Mouse (Mus musculus) limb, embryonic 10.5 days (tissue): ENCODE measurements around the gene Nacad. TPM values are rescaled to one million over a fixed set of nuclear protein-coding genes. Genes with fewer than 3 reads are reported as not detected.

Experiments used
- DNase-seq: peaks from one replicate; pipeline ENCODE4 v3.0.0-alpha.2; 2017; ENCODE audit warnings: low spot score
- H3K27ac ChIP-seq: fragments of 300-500 bp; sonication (generic); 2 replicates; pipeline ENCODE4 v1.5.1; 2016; ENCODE audit warnings: mild to moderate bottlenecking
- H3K27me3 ChIP-seq: fragments of 300-500 bp; sonication (generic); 2 replicates; pipeline ENCODE4 v1.6.1; 2016; ENCODE audit warnings: low read depth, mild to moderate bottlenecking; ENCODE audit not compliant: poor library complexity, severe bottlenecking
- H3K36me3 ChIP-seq: fragments of 300-500 bp; sonication (generic); 2 replicates; pipeline ENCODE4 v1.6.1; 2016; ENCODE audit warnings: mild to moderate bottlenecking, moderate library complexity
- H3K4me1 ChIP-seq: fragments of 300-500 bp; sonication (generic); 2 replicates; pipeline ENCODE4 v1.6.1; 2016
- H3K4me3 ChIP-seq: fragments of 300-500 bp; sonication (generic); 2 replicates; pipeline ENCODE4 v1.5.1; 2016; ENCODE audit warnings: mild to moderate bottlenecking, moderate library complexity
- H3K9me3 ChIP-seq: fragments of 300-500 bp; sonication (generic); replicated peaks from 2 replicates; pipeline ENCODE4 v1.6.1; 2016; ENCODE audit warnings: mild to moderate bottlenecking
- WGBS: fragments of 180-500 bp; shearing (Covaris S2); methylation state at CpG from one replicate; pipeline ENCODE4 v1.1.7; 2016; 5-methylcytosine and 5-hydroxymethylcytosine counted together
- polyA plus RNA-seq: library from polyadenylated mRNA; unstranded; fragments of >200 nt; fragmentation: Nextera tagmentation; extraction: Ambion mirVana; gene quantifications from 2 replicates; pipeline ENCODE4 v1.2.1, GENCODE M21; 2016

The Nacad gene
- polyA plus RNA-seq, 1 experiment from 2014 or later, result 0.59 TPM

DNA sequence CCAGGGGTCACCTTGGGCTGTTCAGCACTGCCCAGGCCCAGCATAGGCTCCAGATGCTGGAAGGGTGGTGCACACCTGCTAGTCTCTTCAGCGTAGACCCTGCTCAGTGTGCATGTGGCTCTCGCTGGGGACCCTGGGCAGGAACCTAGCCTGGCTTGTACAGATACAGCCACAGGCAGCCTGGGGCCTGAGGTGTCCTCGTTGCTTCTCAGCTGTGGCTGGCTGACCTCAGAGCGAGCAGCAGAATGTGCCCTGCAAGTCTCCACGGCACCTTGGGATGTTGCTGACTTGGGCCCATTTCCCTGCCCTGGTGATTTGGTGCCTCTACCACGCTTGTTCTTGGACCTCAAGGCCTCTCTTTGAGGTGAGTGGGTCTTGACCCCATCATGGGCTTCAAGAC is 6.0 kb downstream of the Nacad start:
- DNase-seq, result no peak
- peaks cover 42% of the 10 kb centered on the region for H3K36me3 ChIP-seq
- peaks cover 27% of the 10 kb centered on the region for H3K4me1 ChIP-seq
- H3K4me3 ChIP-seq, result no peak overlapping the region
- WGBS, result 83% methylated on average over 6 of the region's 6 CpGs
- H3K27me3 ChIP-seq, result peaks cover 27% of the 10 kb centered on the region
- no peaks in the 10 kb centered on the region for H3K9me3 ChIP-seq
- no peak overlapping the region; the same call in 1 of the 2 replicates for H3K27ac ChIP-seq

- DNase-seq, result no peak
- peaks cover 26% of the 10 kb centered on the region for H3K4me1 ChIP-seq
- peaks cover 20% of the 10 kb centered on the region for H3K27me3 ChIP-seq
- H3K36me3 ChIP-seq, result peaks cover 49% of the 10 kb centered on the region
- 19% methylated on average over 27 of the region's 27 CpGs for WGBS
- no peaks in the 10 kb centered on the region for H3K9me3 ChIP-seq
- H3K4me3 ChIP-seq, result no peak overlapping the region
- peak overlapping the region; percentile 31 for H3K27ac ChIP-seq
These were observed 6.7 kb downstream of the Nacad start for GRCm38 (mm10) chr11:6599011-6599681.

GRCm38 (mm10) chr11:6598191-6598889 is 7.5 kb downstream of the Nacad start:
- Histone ChIP-seq H3K4me3 (no peak overlapping the region), H3K27me3 (peaks cover 12% of the 10 kb centered on the region), H3K27ac (peak overlapping the region; percentile 31; the same call in 1 of the 2 replicates), H3K4me1 (peaks cover 21% of the 10 kb centered on the region), H3K36me3 (peaks cover 57% of the 10 kb centered on the region), H3K9me3 (no peaks in the 10 kb centered on the region)
- no peak for DNase-seq
- WGBS, result 55% methylated on average over 19 of the region's 19 CpGs

DNA sequence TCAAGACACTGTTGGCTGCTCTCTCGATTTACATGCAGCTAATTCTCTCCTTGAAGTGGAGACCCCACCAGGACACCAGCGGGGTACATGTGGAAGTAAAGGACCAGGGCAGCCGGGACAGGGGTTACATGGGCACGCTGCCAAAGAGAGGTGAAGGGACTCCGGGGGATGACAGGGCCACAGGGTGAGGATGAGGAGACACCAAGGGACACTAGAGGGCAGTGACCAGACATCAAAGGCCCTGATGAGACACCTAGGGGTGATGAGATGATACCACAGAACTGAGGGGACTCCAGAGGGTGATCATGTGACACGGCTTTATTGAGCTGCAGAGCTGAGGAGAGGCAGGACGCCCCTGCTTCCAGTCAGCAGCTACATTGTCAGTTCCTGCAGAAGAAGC is 8.3 kb downstream of the Nacad start:
- Histone ChIP-seq H3K27ac (no peak overlapping the region), H3K36me3 (peaks cover 65% of the 10 kb centered on the region), H3K27me3 (0 out of 2 replicates have a peak, but pooled peaks cover 5% of the 10 kb centered on the region), H3K9me3 (no peaks in the 10 kb centered on the region), H3K4me3 (no peak overlapping the region), H3K4me1 (peaks cover 21% of the 10 kb centered on the region)
- WGBS, result 80% methylated on average over 7 of the region's 7 CpGs
- no peak for DNase-seq

DNA sequence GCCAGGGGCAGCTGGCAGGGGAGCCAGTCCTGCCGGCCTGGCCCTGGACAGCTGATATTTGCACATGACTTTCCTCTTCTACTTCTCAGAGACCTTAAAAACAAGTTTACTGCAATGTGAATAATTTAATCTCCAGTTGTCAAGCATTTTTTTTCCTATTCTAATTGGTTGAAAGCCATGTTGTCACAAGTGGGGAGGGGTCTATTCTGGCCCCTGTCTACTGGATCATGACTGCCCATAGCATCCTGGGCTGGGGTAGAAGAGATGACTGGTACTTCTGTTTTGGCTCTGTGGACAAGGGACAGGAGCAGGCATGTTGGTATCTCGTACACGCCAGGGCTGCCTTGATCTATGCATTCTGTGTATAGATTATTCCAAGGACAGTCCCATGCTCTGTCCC is 9.2 kb downstream of the Nacad start:
- no peak overlapping the region for H3K27ac ChIP-seq

GRCm38 (mm10) chr11:6596205-6596604 is 9.6 kb downstream of the Nacad start:
- no peak for DNase-seq
- Histone ChIP-seq H3K27me3 (no peaks in the 10 kb centered on the region), H3K9me3 (no peaks in the 10 kb centered on the region), H3K27ac (no peak overlapping the region), H3K4me3 (no peak overlapping the region), H3K4me1 (peaks cover 21% of the 10 kb centered on the region), H3K36me3 (peaks cover 79% of the 10 kb centered on the region)
- 93% methylated on average over 6 of the region's 6 CpGs for WGBS

More for the DNA sequence above, 9.2 kb downstream of the Nacad start:
- no peak overlapping the region for H3K4me3 ChIP-seq
- H3K36me3 ChIP-seq, result peaks cover 75% of the 10 kb centered on the region
- no peak for DNase-seq
- peaks cover 21% of the 10 kb centered on the region for H3K4me1 ChIP-seq
- H3K9me3 ChIP-seq, result no peaks in the 10 kb centered on the region
- WGBS, result 79% methylated on average over 3 of the region's 3 CpGs
- no peaks in the 10 kb centered on the region for H3K27me3 ChIP-seq

- Histone ChIP-seq H3K9me3 (no peaks in the 10 kb centered on the region), H3K27ac (no peak overlapping the region), H3K27me3 (no peaks in the 10 kb centered on the region), H3K36me3 (peaks cover 87% of the 10 kb centered on the region), H3K4me3 (no peak overlapping the region), H3K4me1 (peaks cover 21% of the 10 kb centered on the region)
- 95% methylated on average over 5 of the region's 5 CpGs for WGBS
- no peak for DNase-seq
These were observed 10.5 kb downstream of the Nacad start for GRCm38 (mm10) chr11:6595339-6595738.

DNA sequence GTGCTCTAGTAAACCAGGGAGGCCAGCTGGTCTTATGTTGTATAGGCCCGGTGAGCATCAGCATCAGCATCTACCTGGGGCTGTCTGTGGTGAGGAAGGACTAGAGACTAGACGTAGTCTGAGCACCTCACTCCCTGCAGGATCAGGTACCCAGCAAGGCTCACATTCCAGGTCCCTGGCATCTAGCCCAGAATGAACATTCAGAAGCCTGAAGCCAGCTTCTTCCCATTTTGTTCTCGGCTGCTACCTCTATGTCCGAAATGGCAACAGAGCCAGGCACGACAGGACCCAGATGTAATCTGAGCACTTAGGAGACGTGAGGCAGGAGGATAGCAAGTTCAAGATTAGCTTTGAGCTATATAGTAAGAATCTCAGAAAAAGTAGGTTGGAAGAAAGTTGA is 11.0 kb downstream of the Nacad start:
- no peak for DNase-seq
- H3K9me3 ChIP-seq, result no peaks in the 10 kb centered on the region
- 92% methylated on average over 6 of the region's 6 CpGs for WGBS
- H3K27ac ChIP-seq, result no peak overlapping the region
- no peak overlapping the region for H3K4me3 ChIP-seq
- no peaks in the 10 kb centered on the region for H3K27me3 ChIP-seq
- H3K4me1 ChIP-seq, result peaks cover 20% of the 10 kb centered on the region
- H3K36me3 ChIP-seq, result peaks cover 92% of the 10 kb centered on the region

GRCm38 (mm10) chr11:6593406-6593805 is 12.4 kb downstream of the Nacad start:
- Histone ChIP-seq H3K4me3 (no peak overlapping the region), H3K27ac (no peak overlapping the region), H3K9me3 (no peaks in the 10 kb centered on the region), H3K4me1 (peaks cover 5% of the 10 kb centered on the region), H3K36me3 (peaks cover 100% of the 10 kb centered on the region), H3K27me3 (no peaks in the 10 kb centered on the region)
- WGBS, result 81% methylated on average over 11 of the region's 11 CpGs
- no peak for DNase-seq

- no peaks in the 10 kb centered on the region for H3K4me1 ChIP-seq
- H3K9me3 ChIP-seq, result no peaks in the 10 kb centered on the region
- 90% methylated on average over 10 of the region's 10 CpGs for WGBS
- no peak for DNase-seq
- no peak overlapping the region for H3K27ac ChIP-seq
- H3K27me3 ChIP-seq, result no peaks in the 10 kb centered on the region
- H3K36me3 ChIP-seq, result peaks cover 98% of the 10 kb centered on the region
- H3K4me3 ChIP-seq, result no peak overlapping the region
These were observed 14.7 kb downstream of the Nacad start for GRCm38 (mm10) chr11:6590933-6591675.

DNA sequence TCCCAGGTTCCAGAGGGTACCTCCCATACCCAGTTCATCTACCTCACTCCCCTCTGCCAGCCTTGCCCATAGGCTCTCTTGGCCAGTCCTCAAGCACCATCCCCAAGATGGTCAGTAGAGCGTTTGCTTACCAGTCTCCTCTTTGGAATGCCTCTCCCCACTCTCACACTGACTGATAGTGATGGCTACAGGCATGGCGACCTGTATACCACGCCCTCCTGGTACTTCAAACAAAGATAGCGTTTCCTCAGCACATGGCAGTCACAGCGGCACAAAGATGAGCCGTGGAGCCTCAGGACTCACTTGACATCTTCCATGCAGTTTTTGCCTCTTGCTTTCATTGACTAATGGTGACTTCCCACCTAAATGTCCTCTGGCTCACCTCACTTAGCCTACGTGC is 16.0 kb downstream of the Nacad start:
- Histone ChIP-seq H3K27ac (no peak overlapping the region), H3K4me1 (no peaks in the 10 kb centered on the region), H3K9me3 (no peaks in the 10 kb centered on the region), H3K27me3 (no peaks in the 10 kb centered on the region), H3K4me3 (no peak overlapping the region), H3K36me3 (peaks cover 98% of the 10 kb centered on the region)
- no peak for DNase-seq
- WGBS, result 89% methylated on average over 7 of the region's 7 CpGs

GRCm38 (mm10) chr11:6588295-6588694 is 17.6 kb downstream of the Nacad start:
- WGBS, result 93% methylated on average over 7 of the region's 7 CpGs
- DNase-seq, result no peak

More at GRCm38 (mm10) chr11:6588295-6588694, 17.6 kb downstream of the Nacad start:
- no peaks in the 10 kb centered on the region for H3K4me1 ChIP-seq
- no peaks in the 10 kb centered on the region for H3K27me3 ChIP-seq
- no peaks in the 10 kb centered on the region for H3K9me3 ChIP-seq
- H3K36me3 ChIP-seq, result peaks cover 95% of the 10 kb centered on the region
- no peak overlapping the region for H3K27ac ChIP-seq
- no peak overlapping the region for H3K4me3 ChIP-seq
